Mouse (Mus musculus) monocyte, adult 5-6 weeks (primary cell): ENCODE data around the gene Ppip5k1. TPM values are rescaled to one million over a fixed set of nuclear protein-coding genes. Genes with fewer than 3 reads are reported as not detected.
A peak's percentile ranks its signal among the peaks of the same experiment; 100 is the strongest.
"Not testable (repeated sequence)": the region's sequence is repeated elsewhere in the genome, so short reads cannot be mapped to it uniquely, and the experiment has no call there.

Experiments
- ATAC-seq: fragments of 153-309, 156-312 bp; replicated peaks from 2 replicates; pipeline ENCODE4 v1.8.0; 2017; ENCODE audit warnings: mild to moderate bottlenecking; ENCODE audit not compliant: low TSS enrichment, insufficient number of reproducible peaks, severe bottlenecking, poor library complexity, low FRiP score
- total RNA-seq: library from RNA; stranded (forward); fragments of 200-1000, 200-491, 200-594 nt; gene quantifications from 3 replicates; pipeline ENCODE4 v1.2.3, GENCODE M21; 2017

Ppip5k1 gene
- 5.3 to 11.2 TPM (median 8.9 TPM) in 3 replicates for total RNA-seq

DNA sequence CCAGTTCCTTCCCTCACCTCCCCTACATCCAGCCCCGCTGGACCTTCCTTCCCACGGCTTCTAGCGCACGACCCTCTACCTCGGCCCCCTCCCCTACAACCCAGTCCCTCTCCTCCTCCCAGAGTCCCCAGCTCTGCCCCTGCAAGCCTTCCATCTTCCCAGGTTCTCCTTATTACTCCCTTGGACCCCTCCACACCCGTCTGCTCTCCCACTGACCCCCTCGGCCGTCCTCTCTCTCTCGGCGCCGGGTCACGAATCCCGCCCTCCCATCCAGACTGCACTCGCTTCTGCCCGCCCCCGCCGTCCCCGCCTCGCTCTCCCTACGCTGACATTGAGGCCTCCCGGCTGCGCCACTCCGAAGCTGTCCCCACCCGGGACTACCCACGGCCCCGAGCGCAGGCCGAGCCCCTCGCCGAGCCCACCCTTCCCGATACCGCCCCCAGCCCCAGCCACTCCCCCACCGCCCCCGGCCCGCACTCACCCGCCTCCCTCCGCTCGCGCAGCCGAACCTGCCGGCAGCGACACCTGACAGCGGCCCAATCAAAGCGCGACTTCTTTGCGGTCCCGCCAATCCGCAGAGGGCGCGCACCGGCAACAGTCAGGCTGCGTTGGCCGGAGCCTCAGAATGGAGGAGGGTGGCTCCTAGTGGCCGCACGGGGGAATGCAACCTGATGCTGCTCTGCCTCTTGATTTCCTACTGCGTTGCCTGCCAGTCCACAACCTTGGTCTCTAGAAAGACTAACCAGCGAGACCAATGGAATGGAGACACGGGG lies at the start of gene Ppip5k1:
Gene Ppip5k1 (minus strand): TSS at position 577 of the 773 bp plus-strand sequence.
- peak; percentile 97 for ATAC-seq

DNA sequence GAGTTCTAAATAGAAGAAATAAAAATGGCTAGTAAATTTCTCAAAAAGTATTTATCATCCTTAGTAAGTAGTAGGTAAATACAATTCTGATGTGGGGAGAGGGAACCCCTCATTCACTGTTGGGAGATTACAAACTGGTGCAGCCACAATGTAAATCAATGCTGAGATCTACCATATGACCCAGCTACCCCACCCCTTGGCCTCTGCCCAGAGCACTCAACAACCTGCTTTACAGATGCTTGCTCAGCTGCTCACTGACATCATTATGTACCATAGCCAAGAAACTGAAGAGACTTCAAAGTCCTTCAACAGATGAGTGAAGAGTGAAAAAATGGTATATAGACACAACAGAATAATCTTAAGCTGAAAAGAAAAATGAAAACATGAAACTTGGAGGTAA lies 48.1 kb upstream of the Ppip5k1 start:
- ATAC-seq: no peak

DNA sequence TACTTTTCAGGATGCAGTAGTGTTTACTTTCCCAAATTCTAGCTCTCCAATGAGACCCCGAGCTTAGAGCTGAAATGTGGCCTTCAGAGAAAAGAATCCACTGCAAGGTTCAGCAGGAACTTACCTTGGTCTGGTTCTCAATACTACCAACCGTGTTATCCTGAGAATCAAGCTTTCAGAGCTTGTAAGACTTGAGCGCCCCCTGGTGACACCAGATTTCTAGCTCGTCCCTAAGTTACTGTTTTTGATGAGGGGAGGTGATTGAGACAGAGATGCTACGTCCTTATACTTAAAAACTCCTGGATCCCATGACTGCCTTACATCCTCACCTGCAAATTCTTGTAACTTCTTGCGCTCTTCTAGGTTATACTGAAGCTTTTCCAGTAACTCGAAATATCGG lies 41.4 kb upstream of the Ppip5k1 start:
- ATAC-seq: peak; percentile 53; the same call in 1 of the 2 replicates

DNA sequence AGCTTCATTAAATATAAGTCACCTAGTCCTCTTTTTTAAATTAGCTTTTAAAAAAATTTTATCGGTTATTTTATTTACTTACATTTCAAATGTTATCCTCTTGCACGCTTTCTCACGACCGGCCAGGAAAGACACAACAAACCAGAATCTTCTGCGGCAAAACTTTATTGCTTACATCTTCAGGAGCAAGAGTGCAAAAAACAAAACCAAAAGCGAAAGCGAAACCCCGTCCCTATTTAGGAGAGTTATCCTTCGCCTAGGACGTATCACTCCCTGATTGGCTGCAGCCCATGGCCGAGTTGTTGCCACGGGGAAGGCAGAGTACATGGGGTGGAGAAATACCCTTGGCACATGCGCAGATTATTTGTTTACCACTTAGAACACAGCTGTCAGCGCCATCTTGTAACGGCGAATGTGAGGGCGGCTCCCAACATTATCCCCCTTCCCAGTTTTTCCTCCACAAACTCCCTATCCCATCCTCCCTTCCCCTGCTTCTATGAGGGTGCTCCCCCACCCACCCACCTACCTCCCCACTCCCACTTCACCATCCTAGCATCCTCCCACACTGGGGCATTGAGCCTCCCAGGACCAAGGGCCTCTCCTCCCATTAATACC lies 31.9 kb upstream of the Ppip5k1 start, which contains the start of gene Strc:
Gene Strc (minus strand): TSS at position 208 of the 615 bp plus-strand sequence.
- ATAC-seq: not testable (repeated sequence)

DNA sequence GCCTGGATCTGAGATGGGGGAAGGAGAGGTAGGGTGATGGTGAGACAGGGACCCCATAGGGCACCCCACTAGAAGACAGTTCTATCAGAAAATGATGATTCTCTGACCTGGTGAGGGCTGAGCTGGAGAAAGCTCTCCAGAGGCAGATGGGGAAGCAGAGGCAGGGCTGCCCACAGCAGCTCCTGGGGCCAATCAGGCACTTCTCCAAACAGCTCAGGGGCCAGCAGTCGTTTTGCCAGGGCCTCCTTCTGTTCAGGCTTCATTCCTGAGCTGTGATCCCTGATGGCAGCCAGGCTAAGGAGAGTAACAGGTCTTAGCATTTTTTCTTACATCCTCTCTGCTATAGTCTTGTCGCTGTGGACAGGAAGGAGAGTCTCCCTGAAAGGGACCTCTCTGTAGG lies 19.6 kb upstream of the Ppip5k1 start:
- ATAC-seq: no peak

DNA sequence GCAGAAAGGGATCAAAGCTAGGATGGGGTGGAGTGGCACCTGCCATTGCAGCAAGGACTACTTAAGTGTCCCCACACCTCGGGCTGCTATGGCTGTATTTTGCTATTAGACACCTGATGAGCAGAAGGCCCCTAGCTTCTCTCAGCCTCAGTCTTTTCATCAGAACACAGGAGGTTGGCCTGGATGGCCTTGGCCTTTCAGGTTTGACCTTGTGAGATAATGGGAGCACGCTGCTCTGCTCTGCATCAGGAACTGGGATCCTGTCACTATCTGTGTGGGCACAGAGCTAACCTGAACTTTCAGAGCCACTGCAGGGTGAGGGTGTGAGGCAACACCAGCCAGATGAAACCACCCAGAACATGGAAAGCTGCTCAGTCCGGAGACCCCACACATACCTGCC lies 17.1 kb upstream of the Ppip5k1 start:
- no peak for ATAC-seq

DNA sequence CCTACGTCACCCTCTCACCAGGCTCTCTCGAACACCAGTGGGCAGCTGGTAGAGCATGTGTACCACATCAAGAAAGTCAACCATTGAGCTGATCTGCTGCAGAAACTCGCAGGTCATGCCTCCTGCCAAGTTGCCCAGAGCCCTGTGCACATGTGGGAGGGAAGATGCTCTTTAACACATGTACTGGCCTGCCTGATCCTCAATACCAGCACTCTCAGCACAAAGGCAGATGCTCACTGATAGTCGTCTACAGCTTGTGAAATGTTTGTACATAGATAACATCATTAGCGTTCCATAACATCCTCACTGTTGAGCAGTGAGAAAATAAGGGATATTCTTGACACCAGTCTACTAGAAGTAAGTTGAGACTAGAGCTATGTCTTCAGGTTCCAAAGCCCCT lies 15.7 kb upstream of the Ppip5k1 start:
- no peak for ATAC-seq

DNA sequence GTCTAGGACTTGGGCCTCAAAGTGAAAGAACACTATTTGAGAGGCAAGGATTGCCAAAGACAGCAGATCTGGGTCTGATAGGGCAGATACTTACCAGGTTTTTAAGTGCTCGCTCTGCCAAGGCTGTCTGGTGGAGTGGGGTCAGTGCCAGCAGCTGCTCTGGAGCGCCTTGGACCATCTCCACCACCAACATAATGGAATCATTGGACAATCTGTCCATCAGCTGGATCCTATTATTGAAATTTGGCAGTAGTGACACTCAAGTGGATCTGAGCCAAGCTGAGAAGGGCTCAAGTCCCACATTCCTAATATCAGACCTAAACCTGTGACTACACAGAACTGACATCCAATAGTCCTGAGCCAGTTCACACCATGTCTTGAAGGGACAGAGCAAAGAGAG lies 13.6 kb upstream of the Ppip5k1 start:
- no peak for ATAC-seq

DNA sequence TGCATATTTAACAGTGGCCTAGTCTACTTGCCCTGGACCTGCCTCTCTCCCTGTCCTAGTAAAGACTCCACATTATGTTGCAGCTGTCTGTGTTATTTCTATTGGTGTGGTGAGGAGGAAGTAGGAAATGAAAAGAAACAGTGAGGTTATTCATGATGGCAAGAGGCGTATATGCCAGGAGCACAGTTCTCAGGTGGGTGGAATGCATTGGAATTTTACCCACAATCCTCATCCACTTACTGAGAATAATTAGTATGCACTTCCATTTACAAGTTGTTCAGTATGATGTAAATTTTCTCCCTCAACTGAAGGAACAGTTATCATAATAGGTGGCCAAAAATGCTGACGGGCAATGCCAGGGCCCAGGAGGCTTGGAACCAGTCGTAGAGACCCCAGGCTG lies 8.5 kb upstream of the Ppip5k1 start:
- ATAC-seq: no peak

DNA sequence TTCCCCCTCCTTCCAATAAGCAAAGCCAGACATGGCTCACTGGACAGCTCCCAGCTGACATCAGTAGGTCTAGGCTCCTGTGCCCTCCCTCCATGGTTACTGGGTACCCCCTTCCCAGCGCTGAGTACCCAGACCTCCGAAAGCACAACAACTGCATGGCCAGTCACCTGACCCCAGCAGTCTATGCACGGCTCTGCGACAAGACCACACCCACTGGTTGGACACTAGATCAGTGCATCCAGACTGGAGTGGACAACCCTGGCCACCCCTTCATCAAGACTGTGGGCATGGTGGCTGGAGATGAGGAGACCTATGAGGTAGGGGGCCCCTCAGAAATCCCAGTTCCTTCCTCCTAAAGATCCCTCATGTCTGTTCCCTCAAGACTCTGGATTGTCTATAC lies 4.3 kb upstream of the Ppip5k1 start:
- no peak for ATAC-seq

DNA sequence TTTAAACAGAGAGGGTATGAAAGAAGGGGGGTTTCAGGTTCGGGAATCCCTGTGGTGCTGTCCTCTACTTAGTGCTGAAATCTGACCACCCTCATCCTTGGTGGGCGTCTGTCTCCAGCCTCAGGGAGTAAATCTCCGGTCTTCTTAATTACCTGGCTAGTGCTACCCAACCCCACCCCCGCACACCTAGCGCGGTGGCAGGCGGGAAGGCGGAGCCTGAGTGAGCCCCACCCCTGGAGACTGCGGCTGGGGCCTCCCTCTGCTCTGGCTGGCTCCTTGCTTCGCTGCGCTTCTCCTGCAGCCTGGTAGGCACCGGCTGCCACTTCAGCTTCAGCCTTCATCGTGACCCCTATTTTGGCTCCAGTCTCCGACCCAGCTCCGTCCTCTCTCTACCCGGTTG lies 3.2 kb upstream of the Ppip5k1 start:
- ATAC-seq: no peak

DNA sequence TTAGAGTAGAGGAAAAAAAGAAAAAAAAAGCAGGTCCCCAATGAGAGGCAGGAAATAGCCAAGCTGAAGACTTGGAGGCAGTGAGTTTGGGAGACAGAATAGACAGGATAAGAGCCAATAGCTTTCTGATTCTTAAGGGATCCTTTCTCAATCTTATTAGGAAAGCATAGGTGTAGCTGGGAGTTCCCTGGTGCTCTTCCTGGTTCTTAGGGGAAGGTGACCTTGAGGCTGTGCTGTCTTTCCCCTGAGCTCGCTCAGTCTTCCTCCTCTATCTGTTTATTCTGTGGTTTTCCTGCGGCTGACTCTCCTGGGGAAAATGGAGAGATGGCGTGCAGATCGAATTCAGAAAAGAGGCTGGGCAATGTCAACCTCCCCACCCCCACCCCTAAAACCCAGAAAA lies 2.8 kb upstream of the Ppip5k1 start:
- ATAC-seq: no peak

DNA sequence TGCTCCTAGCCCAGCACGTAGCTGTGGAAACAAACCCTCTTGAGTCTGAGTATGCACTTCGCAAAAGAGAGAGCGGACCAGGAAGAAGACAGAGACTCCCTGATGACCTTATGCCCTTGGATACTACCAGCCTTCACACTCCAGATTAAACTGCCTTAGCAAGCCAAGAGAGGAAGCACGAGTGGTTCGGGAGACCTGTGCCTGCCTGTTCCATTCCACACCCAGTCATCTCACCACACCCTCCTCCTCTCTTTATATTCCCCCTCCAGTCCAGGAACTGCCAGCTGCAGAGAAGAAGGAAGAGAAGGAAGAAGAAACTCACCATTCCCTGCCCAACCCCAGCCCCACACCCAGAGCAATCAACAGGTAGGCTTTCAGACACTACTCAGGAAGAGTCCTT lies 2.3 kb upstream of the Ppip5k1 start, which contains the start of gene Ckmt1:
Gene Ckmt1 (plus strand): TSS at position 221 of the 400 bp plus-strand sequence.
- ATAC-seq: no peak

DNA sequence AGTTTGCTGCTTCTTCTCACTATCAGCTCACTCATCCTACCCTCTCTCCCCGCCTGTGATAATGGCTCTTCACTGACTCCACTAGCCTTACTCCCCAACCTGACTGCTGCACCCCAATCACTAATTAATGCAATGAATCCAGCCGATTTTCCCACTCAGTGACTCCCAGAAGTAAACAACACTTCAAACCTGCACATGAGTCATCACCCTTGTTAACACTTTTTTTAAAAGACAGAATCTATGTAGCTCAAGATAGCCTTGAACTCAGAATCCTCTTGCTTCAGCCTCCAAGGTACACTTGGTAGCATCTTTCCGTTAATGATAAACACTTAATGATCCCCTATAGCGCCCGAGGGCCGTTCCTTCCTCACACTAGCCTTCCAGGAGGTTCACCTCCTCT lies 818 bp downstream of the Ppip5k1 start:
- no peak for ATAC-seq

DNA sequence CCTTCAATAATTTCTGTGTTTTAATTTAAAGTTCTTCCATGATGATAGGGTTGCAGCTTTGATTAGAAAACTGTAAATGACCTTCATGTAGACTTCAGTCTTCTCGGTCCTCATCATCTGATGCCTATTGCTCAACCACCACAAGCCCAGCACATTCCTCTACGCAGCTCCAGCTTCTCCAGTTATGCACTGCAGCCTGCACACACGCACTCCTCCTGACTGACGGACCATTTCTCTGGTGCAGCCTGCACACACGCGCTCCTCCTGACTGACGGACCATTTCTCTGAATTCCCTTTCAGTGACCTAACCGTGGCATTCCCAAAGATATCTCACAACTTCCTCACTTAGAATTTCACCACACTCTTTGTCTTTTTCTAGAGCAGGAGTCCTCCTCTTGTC lies 2.0 kb downstream of the Ppip5k1 start:
- no peak for ATAC-seq

DNA sequence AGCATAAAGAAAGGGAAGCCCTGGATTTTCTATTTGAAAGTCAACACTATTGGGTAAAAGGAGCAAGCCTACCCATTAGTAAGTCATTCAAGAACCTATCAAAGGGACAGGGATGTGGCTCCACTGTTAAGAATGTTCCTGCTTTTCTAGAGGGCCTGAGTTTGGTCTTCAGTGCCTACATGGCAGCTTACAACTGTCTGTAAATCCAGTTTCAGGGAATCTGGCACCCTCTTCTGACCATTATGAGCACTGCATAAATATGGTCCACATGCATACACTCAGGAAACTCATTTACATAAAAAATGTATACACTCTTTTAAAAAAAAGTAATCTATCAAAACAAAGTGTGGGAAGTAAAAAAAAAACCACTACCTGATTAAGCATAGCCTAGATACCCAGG lies 16.1 kb downstream of the Ppip5k1 start:
- ATAC-seq: no peak

DNA sequence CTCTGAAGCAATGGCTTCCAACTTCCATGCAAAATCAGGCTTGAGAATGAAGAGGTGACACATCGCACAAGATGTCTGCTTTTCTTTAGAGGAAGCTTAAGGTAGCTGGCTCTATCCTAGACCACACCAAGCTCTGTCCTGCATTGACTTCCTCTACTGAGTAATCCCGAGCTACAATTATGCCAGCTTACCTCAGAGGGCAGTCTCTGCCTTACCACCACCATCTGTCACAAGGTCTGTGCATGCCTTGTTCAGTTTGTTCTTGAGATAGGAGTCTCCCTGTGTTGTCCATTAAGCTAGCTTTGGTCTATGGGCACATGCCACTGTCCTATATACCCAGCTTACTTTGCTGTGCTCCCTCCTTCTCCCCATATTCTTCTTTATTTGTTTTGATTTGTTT lies 25.7 kb downstream of the Ppip5k1 start:
- 0 out of 2 replicates have a peak, but pooled peaks have one; percentile 50 for ATAC-seq

DNA sequence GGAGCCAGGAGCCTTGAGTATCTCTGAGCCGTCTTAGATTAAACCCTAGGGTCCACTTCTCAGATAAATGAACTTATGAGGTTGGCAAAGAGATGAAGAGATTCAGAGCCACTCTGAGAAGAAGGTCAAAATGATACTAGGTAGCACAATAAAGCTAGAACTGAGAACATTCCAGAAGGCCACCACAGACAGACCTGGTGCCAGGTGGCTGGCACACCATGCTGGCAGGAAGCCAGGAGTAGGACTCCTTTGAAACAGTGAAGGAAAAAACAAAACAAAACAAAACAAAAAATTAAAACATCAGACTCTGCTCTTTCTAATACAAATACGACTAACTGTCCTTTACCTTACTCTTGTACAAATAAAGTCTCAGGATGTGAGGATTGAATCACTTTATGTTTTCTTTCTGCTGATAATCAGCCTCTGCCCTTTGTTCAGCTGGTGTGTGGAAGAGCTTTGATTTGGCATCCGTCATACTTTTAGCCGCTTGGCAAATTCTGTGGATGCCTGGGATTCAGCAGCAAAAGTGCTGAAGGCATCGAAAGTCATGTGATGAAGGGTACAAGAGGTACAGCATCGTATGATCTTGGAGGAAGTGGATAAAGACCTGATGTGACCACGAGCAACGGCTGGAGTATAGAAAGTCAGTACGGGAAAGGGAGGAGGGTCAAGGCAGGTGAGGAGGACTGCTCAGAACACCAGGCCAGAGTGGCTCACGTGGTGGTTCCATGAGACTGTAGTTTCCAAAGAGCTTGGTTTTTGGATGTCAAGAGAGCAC lies 31.3 kb downstream of the Ppip5k1 start:
- ATAC-seq: no peak

DNA sequence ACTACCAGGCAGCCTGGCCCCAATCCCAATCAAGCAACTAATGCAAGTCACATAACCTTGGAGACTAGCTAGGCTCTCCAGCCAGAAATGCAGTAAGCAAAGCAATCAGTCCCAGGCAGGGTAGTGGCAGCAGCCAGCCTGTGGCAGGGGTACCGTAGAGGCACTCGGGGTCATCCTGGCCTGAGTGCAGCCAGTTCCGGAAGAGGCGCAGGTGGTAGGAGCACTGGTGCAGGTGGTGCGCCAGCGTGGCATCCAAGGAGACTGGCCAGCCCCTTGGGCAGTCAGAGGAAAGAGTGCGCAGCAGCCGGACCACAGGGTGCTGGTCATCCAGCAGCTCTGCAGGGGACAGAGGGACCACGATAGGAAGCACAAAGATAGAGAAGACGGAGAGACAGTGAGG lies 32.2 kb downstream of the Ppip5k1 start:
- no peak for ATAC-seq
